Mouse (Mus musculus) midbrain, postnatal 0 days (tissue): Measurements from ENCODE around the gene Chrnb2. TPM values are rescaled to one million over a fixed set of nuclear protein-coding genes. Genes with fewer than 3 reads are reported as not detected.
"Not testable (repeated sequence)": the region's sequence is repeated elsewhere in the genome, so short reads cannot be mapped to it uniquely, and the experiment has no call there.

Experiments used
- ATAC-seq: fragments of 200-750 bp; cut with Nextera tagmentation; 2 replicates; pipeline ENCODE4 v1.8.0; 2017; ENCODE audit warnings: moderate number of reproducible peaks, mild to moderate bottlenecking, moderate TSS enrichment, moderate library complexity; ENCODE audit not compliant: low FRiP score
- DNase-seq: peaks from one replicate; pipeline ENCODE4 v3.0.0-alpha.2; 2015; ENCODE audit warnings: low spot score
- H3K27ac ChIP-seq: fragments of 300-500 bp; sonication (generic); 2 replicates; pipeline ENCODE4 v1.5.1; 2014; ENCODE audit warnings: low read depth, mild to moderate bottlenecking, low read length, mixed read lengths
- H3K27me3 ChIP-seq: fragments of 300-500 bp; sonication (generic); 2 replicates; pipeline ENCODE4 v1.6.1; 2014; ENCODE audit warnings: low read length, control low read depth, mixed read lengths; ENCODE audit not compliant: insufficient read depth
- H3K36me3 ChIP-seq: fragments of 300-500 bp; sonication (generic); 2 replicates; pipeline ENCODE4 v1.6.1; 2014; ENCODE audit warnings: low read length, control low read depth, mixed read lengths; ENCODE audit not compliant: insufficient read depth
- H3K4me1 ChIP-seq: fragments of 300-500 bp; sonication (generic); 2 replicates; pipeline ENCODE4 v1.6.1; 2014; ENCODE audit warnings: mild to moderate bottlenecking, control low read depth, antibody characterized with exemption, low read length, mixed read lengths; ENCODE audit not compliant: insufficient read depth
- H3K4me2 ChIP-seq: fragments of 300-500 bp; sonication (generic); 2 replicates; pipeline ENCODE4 v1.6.1; 2014; ENCODE audit warnings: low read depth, mild to moderate bottlenecking, low read length, mixed read lengths; ENCODE audit not compliant: poor library complexity, severe bottlenecking
- H3K4me3 ChIP-seq: fragments of 300-500 bp; sonication (generic); 2 replicates; pipeline ENCODE4 v1.5.1; 2014; ENCODE audit warnings: low read depth, mild to moderate bottlenecking, low read length, moderate library complexity
- H3K9ac ChIP-seq: fragments of 300-500 bp; sonication (generic); replicated peaks from 2 replicates; pipeline ENCODE4 v1.6.1; 2014; ENCODE audit warnings: mild to moderate bottlenecking, low read length, moderate library complexity, mixed read lengths; ENCODE audit not compliant: poor library complexity, severe bottlenecking
- H3K9me3 ChIP-seq: fragments of 300-500 bp; sonication (generic); 2 replicates; pipeline ENCODE4 v1.6.1; 2016; ENCODE audit warnings: low read length, control low read depth
- CTCF ChIP-seq: IDR thresholded peaks from 2 replicates; pipeline ENCODE4 v1.5.1; 2016; ENCODE audit warnings: antibody characterized with exemption, mild to moderate bottlenecking
- WGBS: fragments of 180-500 bp; shearing (Covaris S2); extraction: QIAGEN DNeasy Blood & Tissue Kit; methylation state at CpG from one replicate; pipeline ENCODE4 v1.1.7; 2014; 5-methylcytosine and 5-hydroxymethylcytosine counted together
- polyA plus RNA-seq: library from polyadenylated mRNA; unstranded; fragments of >200 nt; fragmentation: Nextera tagmentation; extraction: Ambion mirVana; gene quantifications from 2 replicates; pipeline ENCODE4 v1.2.1, GENCODE M21; 2015
- total RNA-seq: library from RNA; depleted of rRNA; stranded (reverse); fragments of >200 nt; gene quantifications from 2 replicates; pipeline ENCODE4 v1.2.3, GENCODE M21; 2014

Gene Chrnb2
- total and polyA plus RNA-seq, 2 experiments from 2014 or later, result 20.5 to 47.3 TPM

GRCm38 (mm10) chr3:89807171-89807570, 42.7 kb upstream of the Chrnb2 start:
- no peak overlapping the region for H3K4me3 ChIP-seq
- no peak overlapping the region for H3K9ac ChIP-seq
- DNase-seq (no peak), ATAC-seq (no peak)
- H3K27me3 ChIP-seq, result no peaks in the 10 kb centered on the region
- WGBS, result 95% methylated on average over 3 of the region's 3 CpGs
- no peaks in the 10 kb centered on the region for H3K36me3 ChIP-seq
- H3K9me3 ChIP-seq, result 0 out of 2 replicates have a peak, but pooled peaks cover 3% of the 10 kb centered on the region
- no peak for TF ChIP-seq CTCF
- H3K4me1 ChIP-seq, result no peaks in the 10 kb centered on the region
- no peak overlapping the region for H3K4me2 ChIP-seq
- no peak overlapping the region for H3K27ac ChIP-seq

GRCm38 (mm10) chr3:89806751-89807150, 42.3 kb upstream of the Chrnb2 start:
- Histone ChIP-seq H3K36me3 (no peaks in the 10 kb centered on the region), H3K27ac (no peak overlapping the region), H3K4me2 (no peak overlapping the region), H3K4me1 (no peaks in the 10 kb centered on the region), H3K27me3 (no peaks in the 10 kb centered on the region), H3K9me3 (0 out of 2 replicates have a peak, but pooled peaks cover 3% of the 10 kb centered on the region), H3K9ac (no peak overlapping the region), H3K4me3 (no peak overlapping the region)
- no peak for DNase-seq
- no peak for ATAC-seq
- 81% methylated on average over 2 of the region's 2 CpGs for WGBS
- TF ChIP-seq CTCF, result no peak

GRCm38 (mm10) chr3:89805179-89805578, 40.7 kb upstream of the Chrnb2 start:
- no peak overlapping the region for H3K27ac ChIP-seq
- H3K4me1 ChIP-seq, result no peaks in the 10 kb centered on the region
- DNase-seq, result no peak
- no peak overlapping the region for H3K4me3 ChIP-seq
- no peak overlapping the region for H3K4me2 ChIP-seq
- no peaks in the 10 kb centered on the region for H3K9me3 ChIP-seq
- TF ChIP-seq CTCF, result no peak
- no peak for ATAC-seq
- no peaks in the 10 kb centered on the region for H3K27me3 ChIP-seq
- H3K9ac ChIP-seq, result no peak overlapping the region
- WGBS, result 80% methylated on average over 4 of the region's 4 CpGs
- H3K36me3 ChIP-seq, result no peaks in the 10 kb centered on the region

GRCm38 (mm10) chr3:89802876-89803275, 38.4 kb upstream of the Chrnb2 start:
- no peak for TF ChIP-seq CTCF
- H3K4me2 ChIP-seq, result no peak overlapping the region
- WGBS, result 77% methylated on average over 14 of the region's 15 CpGs
- H3K9me3 ChIP-seq, result no peaks in the 10 kb centered on the region
- ATAC-seq (no peak), DNase-seq (no peak)
- H3K27me3 ChIP-seq, result no peaks in the 10 kb centered on the region
- no peaks in the 10 kb centered on the region for H3K36me3 ChIP-seq
- no peaks in the 10 kb centered on the region for H3K4me1 ChIP-seq
- H3K27ac ChIP-seq, result no peak overlapping the region
- H3K4me3 ChIP-seq, result no peak overlapping the region
- H3K9ac ChIP-seq, result no peak overlapping the region

- no peak for DNase-seq
- no peaks in the 10 kb centered on the region for H3K27me3 ChIP-seq
- no peak for TF ChIP-seq CTCF
- H3K27ac ChIP-seq, result no peak overlapping the region
- no peak overlapping the region for H3K4me3 ChIP-seq
- no peaks in the 10 kb centered on the region for H3K4me1 ChIP-seq
- H3K9me3 ChIP-seq, result no peaks in the 10 kb centered on the region
- H3K9ac ChIP-seq, result no peak overlapping the region
- WGBS, result 49% methylated on average over 3 of the region's 3 CpGs
- no peaks in the 10 kb centered on the region for H3K36me3 ChIP-seq
- ATAC-seq, result no peak
- H3K4me2 ChIP-seq, result no peak overlapping the region
These were observed 37.0 kb upstream of the Chrnb2 start for GRCm38 (mm10) chr3:89801507-89801847.

- H3K4me2 ChIP-seq, result no peak overlapping the region
- H3K9ac ChIP-seq, result no peak overlapping the region
- TF ChIP-seq CTCF, result no peak
These were observed 36.5 kb upstream of the Chrnb2 start for GRCm38 (mm10) chr3:89800774-89801506.

GRCm38 (mm10) chr3:89800078-89800477, 35.6 kb upstream of the Chrnb2 start:
- H3K4me3 ChIP-seq, H3K36me3 ChIP-seq, H3K9ac ChIP-seq, H3K27ac ChIP-seq, H3K4me2 ChIP-seq, DNase-seq, H3K9me3 ChIP-seq, H3K4me1 ChIP-seq, ATAC-seq, H3K27me3 ChIP-seq: not testable (repeated sequence)
- WGBS, result 39% methylated on average over 3 of the region's 3 CpGs

More at GRCm38 (mm10) chr3:89800774-89801506, 36.5 kb upstream of the Chrnb2 start:
- H3K4me3 ChIP-seq, result no peak overlapping the region
- H3K36me3 ChIP-seq, result no peaks in the 10 kb centered on the region
- H3K27me3 ChIP-seq, result no peaks in the 10 kb centered on the region
- no peak overlapping the region for H3K27ac ChIP-seq
- 67% methylated on average over 5 of the region's 5 CpGs for WGBS
- no peak for ATAC-seq
- no peak for DNase-seq
- H3K9me3 ChIP-seq, result no peaks in the 10 kb centered on the region
- no peaks in the 10 kb centered on the region for H3K4me1 ChIP-seq
